In the genomic region with DNA sequence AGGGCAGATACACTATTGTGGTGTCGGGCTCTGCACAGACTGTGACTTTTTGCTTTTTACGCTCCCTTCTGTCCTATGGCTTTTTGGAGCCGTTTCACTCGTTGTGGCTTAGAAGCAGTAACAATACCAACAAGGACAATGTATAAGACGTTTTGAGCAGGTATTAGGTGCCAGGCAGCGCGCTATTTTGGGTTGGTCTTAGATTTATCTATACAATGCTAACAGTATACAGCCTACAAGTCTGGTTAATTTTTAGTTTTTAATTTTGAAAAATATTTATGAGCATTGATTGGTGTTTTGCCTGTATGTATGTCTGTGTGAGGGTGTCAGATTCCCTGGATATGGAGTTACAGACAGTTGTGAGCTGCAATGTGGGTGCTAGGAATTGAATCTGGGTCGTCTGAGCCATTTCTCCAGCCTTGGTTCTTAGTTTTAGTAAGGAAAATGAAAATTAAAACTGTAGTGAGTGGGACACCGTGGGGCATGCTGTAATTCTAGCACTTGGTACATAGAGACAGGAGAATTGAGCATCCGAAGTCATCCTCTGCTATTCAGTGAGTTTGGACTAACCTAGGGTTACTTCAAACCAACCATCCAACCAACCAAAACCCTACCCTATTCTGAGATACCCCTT, we compare ENCODE assay signal across 7 mouse cellular contexts. TPM values are rescaled to one million over a fixed set of nuclear protein-coding genes. Genes with fewer than 3 reads are reported as not detected.
A peak's percentile ranks its signal among the peaks of the same experiment; 100 is the strongest.
DNase-seq lines count a peak whose midpoint lies in the region; ATAC-seq and TF ChIP-seq lines count a peak whose summit lies in the region.

No protein-coding gene starts in this region.

- peak; percentile 31 for TF ChIP-seq POLR2A in embryonic fibroblast, embryonic 13.5 days (IDR thresholded peaks at IDR 0.05; ENCODE audit: low read depth, low read length)
- TF ChIP-seq POLR2A in small intestine, adult 2 months (IDR thresholded peaks at IDR 0.05; ENCODE audit: low read depth, low read length): no peak

- DNase-seq in lung, postnatal 4 days: no peak
- DNase-seq in limb, embryonic 11.5 days (ENCODE audit: low spot score): no peak
- DNase-seq in right cerebral cortex, postnatal 4 days: no peak
- DNase-seq in thymus, postnatal 36 days: no peak

- 12% methylated on average over 10 of the region's 10 CpGs for WGBS in lung, embryonic 15.5 days
- 14% methylated on average over 10 of the region's 10 CpGs for WGBS in limb, embryonic 11.5 days
- WGBS in small intestine, adult 2 months: 12% methylated on average over 10 of the region's 10 CpGs

- H3K9me3 ChIP-seq in lung, embryonic 15.5 days: no peaks in the 10 kb centered on the region
- no peaks in the 10 kb centered on the region for H3K9me3 ChIP-seq in limb, embryonic 11.5 days (ENCODE audit: control insufficient read depth, low read length)

- peak overlapping the region; percentile 69 for H3K4me3 ChIP-seq in lung, embryonic 15.5 days
- peak overlapping the region; percentile 73 for H3K4me3 ChIP-seq in embryonic fibroblast, embryonic 13.5 days (ENCODE audit: insufficient read depth, low read length)
- peak overlapping the region; percentile 63 for H3K4me3 ChIP-seq in limb, embryonic 11.5 days (ENCODE audit: low read depth, low read length)
- peak overlapping the region; percentile 50 for H3K4me3 ChIP-seq in small intestine, adult 2 months (ENCODE audit: low read depth, low read length)

- H3K27me3 ChIP-seq in lung, embryonic 15.5 days: peaks cover 5% of the 10 kb centered on the region
- H3K27me3 ChIP-seq in limb, embryonic 11.5 days (ENCODE audit: control insufficient read depth, insufficient read depth, low read length): no peaks in the 10 kb centered on the region
- H3K27me3 ChIP-seq in small intestine, adult 2 months (ENCODE audit: control insufficient read depth, insufficient read depth, low read length): no peaks in the 10 kb centered on the region

- TF ChIP-seq CTCF in embryonic fibroblast, embryonic 13.5 days (IDR thresholded peaks at IDR 0.05; ENCODE audit: borderline replicate concordance, insufficient read depth, low read length): no peak
- no peak for TF ChIP-seq CTCF in small intestine, adult 2 months (IDR thresholded peaks at IDR 0.05; ENCODE audit: extremely low read depth, insufficient read length, insufficient replicate concordance, low read depth, low read length)

- peak overlapping the region; percentile 84 for H3K4me2 ChIP-seq in lung, embryonic 15.5 days
- H3K4me2 ChIP-seq in limb, embryonic 11.5 days (ENCODE audit: low read depth, severe bottlenecking): peak overlapping the region; percentile 68

- peaks cover 17% of the 10 kb centered on the region for H3K4me1 ChIP-seq in lung, embryonic 15.5 days
- peaks cover 3% of the 10 kb centered on the region; the same call in 1 of the 2 replicates for H3K4me1 ChIP-seq in embryonic fibroblast, embryonic 13.5 days (ENCODE audit: control insufficient read depth, insufficient read depth, low read length)
- H3K4me1 ChIP-seq in limb, embryonic 11.5 days (ENCODE audit: control insufficient read depth, insufficient read depth, low read length): peaks cover 4% of the 10 kb centered on the region
- H3K4me1 ChIP-seq in small intestine, adult 2 months (ENCODE audit: control insufficient read depth, insufficient read depth, insufficient read length, low read length): no peaks in the 10 kb centered on the region; the same call in 1 of the 2 replicates

- peak overlapping the region; percentile 36 for H3K9ac ChIP-seq in lung, embryonic 15.5 days
- 0 out of 2 replicates have a peak overlapping the region, but pooled peaks have one; percentile 8 for H3K9ac ChIP-seq in limb, embryonic 11.5 days (ENCODE audit: low read length)

- H3K36me3 ChIP-seq in lung, embryonic 15.5 days: peaks cover 12% of the 10 kb centered on the region; the same call in 1 of the 2 replicates
- no peaks in the 10 kb centered on the region for H3K36me3 ChIP-seq in limb, embryonic 11.5 days (ENCODE audit: control insufficient read depth, insufficient read depth, low read length)
- H3K36me3 ChIP-seq in small intestine, adult 2 months (ENCODE audit: control insufficient read depth, insufficient read depth, low read length): peaks cover 12% of the 10 kb centered on the region

- 0 out of 2 replicates have a peak, but pooled peaks have one; percentile 2 for ATAC-seq in lung, embryonic 15.5 days (ENCODE audit: borderline replicate concordance, extremely low read depth, low FRiP score, low TSS enrichment)
- no peak; the same call in 1 of the 2 replicates for ATAC-seq in limb, embryonic 11.5 days (ENCODE audit: insufficient number of reproducible peaks, low FRiP score, low TSS enrichment, low read depth)

- 0 out of 2 replicates have a peak overlapping the region, but pooled peaks have one; percentile 31 for H3K27ac ChIP-seq in lung, embryonic 15.5 days
- H3K27ac ChIP-seq in embryonic fibroblast, embryonic 13.5 days (ENCODE audit: insufficient read depth, low read length): peak overlapping the region; percentile 78
- no peak overlapping the region; the same call in 1 of the 2 replicates for H3K27ac ChIP-seq in limb, embryonic 11.5 days (replicated peaks; ENCODE audit: low read depth, low read length)
- peak overlapping the region; percentile 63 for H3K27ac ChIP-seq in small intestine, adult 2 months (ENCODE audit: insufficient read depth, low read depth, low read length)

RNA-seq across cellular contexts. Expression of a gene that starts 0.6 kb away (rescaled TPM):
- 21.7 and 25.7 TPM in 2 replicates for polyA plus RNA-seq in lung, embryonic 15.5 days (2015; fragmentation: Nextera tagmentation; extraction: Ambion mirVana)
- polyA plus RNA-seq in embryonic fibroblast, embryonic 13.5 days (2011; ENCODE audit: insufficient read length, low read depth, missing spikeins): 56.9 and 64.4 TPM in 2 replicates
- 27.9 and 31.6 TPM in 2 replicates for polyA plus RNA-seq in limb, embryonic 11.5 days (2014; fragmentation: Nextera tagmentation; extraction: Ambion mirVana)
- 4.9 and 7.1 TPM in 2 replicates for polyA plus RNA-seq in small intestine, adult 2 months (2012; rRNA removed)

RNA-seq across cellular contexts. Expression of a gene that starts 14.3 kb away (rescaled TPM):
- 4.3 and 20.4 TPM in 2 replicates for polyA plus RNA-seq in lung, embryonic 15.5 days (2015; fragmentation: Nextera tagmentation; extraction: Ambion mirVana)
- not detected in 2 replicates for polyA plus RNA-seq in embryonic fibroblast, embryonic 13.5 days (2011; ENCODE audit: insufficient read length, low read depth, missing spikeins)
- 0.33 and 0.37 TPM in 2 replicates for polyA plus RNA-seq in limb, embryonic 11.5 days (2014; fragmentation: Nextera tagmentation; extraction: Ambion mirVana)
- 2.8 and 4.0 TPM in 2 replicates for polyA plus RNA-seq in small intestine, adult 2 months (2012; rRNA removed)

RNA-seq across cellular contexts. Expression of a gene that starts 15.6 kb away (rescaled TPM):
- polyA plus RNA-seq in lung, embryonic 15.5 days (2015; fragmentation: Nextera tagmentation; extraction: Ambion mirVana): 1.1 and 6.2 TPM in 2 replicates
- not detected in 2 replicates for polyA plus RNA-seq in embryonic fibroblast, embryonic 13.5 days (2011; ENCODE audit: insufficient read length, low read depth, missing spikeins)
- polyA plus RNA-seq in limb, embryonic 11.5 days (2014; fragmentation: Nextera tagmentation; extraction: Ambion mirVana): not detected in 2 replicates
- 3.3 and 3.8 TPM in 2 replicates for polyA plus RNA-seq in small intestine, adult 2 months (2012; rRNA removed)

RNA-seq across cellular contexts. Expression of a gene that starts 43.5 kb away (rescaled TPM):
- polyA plus RNA-seq in lung, embryonic 15.5 days (2015; fragmentation: Nextera tagmentation; extraction: Ambion mirVana): 1.9 and 12.6 TPM in 2 replicates
- polyA plus RNA-seq in embryonic fibroblast, embryonic 13.5 days (2011; ENCODE audit: insufficient read length, low read depth, missing spikeins): not detected in 2 replicates
- polyA plus RNA-seq in limb, embryonic 11.5 days (2014; fragmentation: Nextera tagmentation; extraction: Ambion mirVana): not detected in 2 replicates
- polyA plus RNA-seq in small intestine, adult 2 months (2012; rRNA removed): 12.9 and 13.7 TPM in 2 replicates

RNA-seq across cellular contexts. Expression of a gene that starts 45.4 kb away (rescaled TPM):
- 636 and 712 TPM in 2 replicates for polyA plus RNA-seq in lung, embryonic 15.5 days (2015; fragmentation: Nextera tagmentation; extraction: Ambion mirVana)
- 281 and 285 TPM in 2 replicates for polyA plus RNA-seq in embryonic fibroblast, embryonic 13.5 days (2011; ENCODE audit: insufficient read length, low read depth, missing spikeins)
- polyA plus RNA-seq in limb, embryonic 11.5 days (2014; fragmentation: Nextera tagmentation; extraction: Ambion mirVana): 574 and 614 TPM in 2 replicates
- polyA plus RNA-seq in small intestine, adult 2 months (2012; rRNA removed): 72.7 and 102 TPM in 2 replicates
